Mouse (Mus musculus) neural tube, embryonic 11.5 days (tissue): ENCODE results near the gene Lef1. TPM values are rescaled to one million over a fixed set of nuclear protein-coding genes. Genes with fewer than 3 reads are reported as not detected.

Source experiments
- polyA plus RNA-seq: library from polyadenylated mRNA; unstranded; fragments of >200 nt; fragmentation: Nextera tagmentation; extraction: Ambion mirVana; gene quantifications from 2 replicates; pipeline ENCODE4 v1.2.1, GENCODE M21; 2014

Gene Lef1
- polyA plus RNA-seq, 1 experiment from 2014 or later: 24.7 TPM

Other genes with a start within 250 kb of the Lef1 start
- 74.6 and 77.6 TPM in 2 replicates for gene Hadh, start 161.6 kb downstream of the Lef1 start, polyA plus RNA-seq
- gene Cyp2u1, start 192.8 kb downstream of the Lef1 start, polyA plus RNA-seq: 2.2 and 2.3 TPM in 2 replicates